Mouse (Mus musculus): ENCODE measurements around the gene Wt1. TPM values are rescaled to one million over a fixed set of nuclear protein-coding genes. Genes with fewer than 3 reads are reported as not detected.

Wt1 gene
- polyA plus RNA-seq, 1 experiment: 4.6 TPM

- no peak overlapping the region for H3K9ac ChIP-seq (ENCODE audit: low read depth, poor library complexity, severe bottlenecking)
- H3K27me3 ChIP-seq (ENCODE audit: control insufficient read depth, insufficient read depth, low read length, poor library complexity, severe bottlenecking): no peaks in the 10 kb centered on the region
- no peak overlapping the region for H3K27ac ChIP-seq (ENCODE audit: insufficient read depth, low read length)
- no peaks in the 10 kb centered on the region for H3K4me1 ChIP-seq (ENCODE audit: control insufficient read depth, insufficient read depth, low read length)
- H3K36me3 ChIP-seq (ENCODE audit: control insufficient read depth, insufficient read depth, low read length, poor library complexity, severe bottlenecking): no peaks in the 10 kb centered on the region
- TF ChIP-seq EP300 (IDR thresholded peaks at IDR 0.05; ENCODE audit: insufficient read depth, low read depth, low read length): no peak
- no peak for TF ChIP-seq POLR2A (IDR thresholded peaks at IDR 0.05; ENCODE audit: insufficient read depth, low read length)
- no peak for TF ChIP-seq CTCF (IDR thresholded peaks at IDR 0.05; ENCODE audit: low read depth, low read length)
- H3K9me3 ChIP-seq (replicated peaks; ENCODE audit: control insufficient read depth, insufficient read depth, low read length, poor library complexity, severe bottlenecking): no peaks in the 10 kb centered on the region
- H3K4me3 ChIP-seq (ENCODE audit: low read depth, low read length): no peak overlapping the region
These were observed 92.9 kb downstream of the Wt1 start for GRCm38 (mm10) chr2:105219229-105219628.

DNA sequence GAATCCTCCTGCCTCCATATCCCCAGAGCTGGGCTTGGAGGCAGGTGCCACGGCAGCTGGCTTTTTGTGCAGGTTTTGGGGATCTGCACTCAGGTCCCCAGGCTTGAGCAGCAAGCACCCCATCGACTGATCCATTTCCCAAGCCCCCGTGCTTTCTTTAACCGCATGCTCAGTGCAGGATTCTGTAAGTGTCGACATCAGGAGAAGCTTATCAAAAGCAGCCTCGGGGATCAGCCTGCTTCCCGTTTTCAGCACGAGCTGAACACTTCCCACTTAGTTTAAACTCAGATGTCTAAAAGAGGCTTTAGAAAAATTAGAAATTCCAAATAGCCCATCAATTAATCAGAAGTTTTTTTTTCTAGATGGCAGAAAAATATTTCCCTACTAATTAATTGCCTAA lies 93.3 kb downstream of the Wt1 start:
- TF ChIP-seq POLR2A (IDR thresholded peaks at IDR 0.05; ENCODE audit: insufficient read depth, low read length) (no peak), EP300 (IDR thresholded peaks at IDR 0.05; ENCODE audit: insufficient read depth, low read depth, low read length) (no peak), CTCF (IDR thresholded peaks at IDR 0.05; ENCODE audit: low read depth, low read length) (no peak)
- Histone ChIP-seq H3K9ac (ENCODE audit: low read depth, poor library complexity, severe bottlenecking) (no peak overlapping the region), H3K9me3 (replicated peaks; ENCODE audit: control insufficient read depth, insufficient read depth, low read length, poor library complexity, severe bottlenecking) (no peaks in the 10 kb centered on the region), H3K4me1 (ENCODE audit: control insufficient read depth, insufficient read depth, low read length) (no peaks in the 10 kb centered on the region), H3K36me3 (ENCODE audit: control insufficient read depth, insufficient read depth, low read length, poor library complexity, severe bottlenecking) (no peaks in the 10 kb centered on the region), H3K27ac (ENCODE audit: insufficient read depth, low read length) (no peak overlapping the region), H3K27me3 (ENCODE audit: control insufficient read depth, insufficient read depth, low read length, poor library complexity, severe bottlenecking) (no peaks in the 10 kb centered on the region), H3K4me3 (ENCODE audit: low read depth, low read length) (no peak overlapping the region)

DNA sequence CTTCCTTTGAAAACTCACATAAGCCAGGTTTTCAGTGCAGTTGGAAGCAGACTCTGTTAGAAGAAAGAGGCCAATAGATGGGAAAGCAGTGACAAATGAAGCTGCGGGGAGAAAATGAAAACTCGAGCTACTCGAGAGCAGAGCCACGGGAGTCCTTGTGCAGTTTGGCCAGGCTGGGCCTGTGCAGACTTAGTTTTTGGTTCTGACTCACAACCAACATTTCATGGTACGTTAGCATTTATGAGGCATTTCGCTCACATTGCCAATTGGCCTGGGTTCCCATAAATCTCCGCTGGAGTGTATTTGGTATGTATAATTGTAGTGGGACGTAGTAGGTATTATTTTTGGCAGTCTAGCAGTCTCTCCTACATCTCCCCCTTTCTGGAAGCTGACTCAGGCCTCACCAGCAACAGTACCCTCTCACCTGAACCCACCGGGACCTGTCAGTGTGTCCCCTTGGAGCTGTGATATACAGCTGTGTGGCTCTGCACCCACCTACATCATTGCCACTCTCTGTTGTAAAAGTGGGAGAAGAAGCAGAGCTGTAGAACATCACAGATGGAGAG lies 94.5 kb downstream of the Wt1 start:
- Histone ChIP-seq H3K36me3 (ENCODE audit: control insufficient read depth, insufficient read depth, low read length, poor library complexity, severe bottlenecking) (no peaks in the 10 kb centered on the region), H3K4me1 (ENCODE audit: control insufficient read depth, insufficient read depth, low read length) (no peaks in the 10 kb centered on the region), H3K27ac (ENCODE audit: insufficient read depth, low read length) (no peak overlapping the region), H3K27me3 (ENCODE audit: control insufficient read depth, insufficient read depth, low read length, poor library complexity, severe bottlenecking) (no peaks in the 10 kb centered on the region), H3K4me3 (ENCODE audit: low read depth, low read length) (no peak overlapping the region), H3K9ac (ENCODE audit: low read depth, poor library complexity, severe bottlenecking) (no peak overlapping the region), H3K9me3 (replicated peaks; ENCODE audit: control insufficient read depth, insufficient read depth, low read length, poor library complexity, severe bottlenecking) (no peaks in the 10 kb centered on the region)
- TF ChIP-seq CTCF (IDR thresholded peaks at IDR 0.05; ENCODE audit: low read depth, low read length) (no peak), EP300 (IDR thresholded peaks at IDR 0.05; ENCODE audit: insufficient read depth, low read depth, low read length) (no peak), POLR2A (IDR thresholded peaks at IDR 0.05; ENCODE audit: insufficient read depth, low read length) (no peak)

Other genes starting within 250 kb of the Wt1 start
- gene Eif3m, start 109.4 kb upstream of the Wt1 start, polyA plus RNA-seq (2011; ENCODE audit: insufficient read depth, insufficient read length, low read depth, missing spikeins): 361 and 367 TPM in 2 replicates
- not detected in 2 replicates for gene Gm11060, start 34.5 kb upstream of the Wt1 start, polyA plus RNA-seq (2011; ENCODE audit: insufficient read depth, insufficient read length, low read depth, missing spikeins)
- gene Them7, start 97.8 kb downstream of the Wt1 start, polyA plus RNA-seq (2011; ENCODE audit: insufficient read depth, insufficient read length, low read depth, missing spikeins): not detected in 2 replicates